Mouse (Mus musculus) embryo, embryonic 10 days (tissue): ENCODE measurements at regions not wholly inside any gene's neighbourhood (a gene's known extent, or its start where the extent isn't known, plus 50 kb on each side); places are given as distances from the start of the nearest gene placed in this dataset.

Source experiments
- DNase-seq: peaks from one replicate; pipeline ENCODE4 v3.0.0-alpha.2; 2015; ENCODE audit warnings: low spot score

DNA sequence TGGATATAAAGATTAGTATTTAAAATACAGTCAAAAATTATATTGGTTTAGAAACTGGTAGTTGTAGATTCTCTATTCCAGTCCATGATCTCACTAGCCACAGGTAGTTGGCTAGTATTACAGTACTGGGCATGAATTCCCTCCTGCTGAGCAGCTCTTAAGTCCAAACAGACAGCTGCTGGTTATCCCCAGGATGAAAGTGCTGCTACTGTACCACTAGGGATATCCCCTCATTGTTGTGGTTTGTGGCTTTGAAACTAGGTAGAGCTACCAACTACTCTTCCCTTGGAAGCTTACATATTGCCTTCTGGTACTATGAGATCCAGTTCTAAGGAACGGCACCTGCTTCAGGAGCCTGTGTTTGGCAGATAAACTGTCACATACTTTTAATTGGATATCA, 97.9 kb upstream of the Pter start:
- DNase-seq = no peak

- DNase-seq = no peak
Observed at GRCm38 (mm10) chr2:12833579-12833978, 90.3 kb upstream of the Pter start.

DNA sequence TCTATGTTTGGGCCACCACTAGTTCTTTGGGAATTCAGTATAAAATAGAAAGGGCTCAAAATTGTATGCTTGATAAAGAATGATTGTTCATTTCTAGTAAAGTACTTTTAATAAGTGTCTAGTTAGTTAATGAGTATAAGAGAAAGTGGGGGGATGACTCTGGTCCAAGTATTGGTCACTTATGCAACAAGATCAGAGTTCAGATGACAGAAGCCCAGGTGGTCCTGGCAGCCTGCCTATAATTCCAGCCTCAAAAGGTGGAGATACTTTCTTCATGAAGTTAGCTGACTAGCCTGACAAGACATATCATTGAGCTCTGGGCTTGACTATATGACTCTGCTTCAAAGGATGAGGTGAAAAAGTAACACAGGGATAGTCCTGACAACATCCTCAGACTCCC, 57.3 kb upstream of the Pter start:
- no peak for DNase-seq

GRCm38 (mm10) chr2:12868772-12869171, 55.1 kb upstream of the Pter start:
- DNase-seq = no peak
